Mouse (Mus musculus): Measurements from ENCODE around the gene Pmf1.

DNA sequence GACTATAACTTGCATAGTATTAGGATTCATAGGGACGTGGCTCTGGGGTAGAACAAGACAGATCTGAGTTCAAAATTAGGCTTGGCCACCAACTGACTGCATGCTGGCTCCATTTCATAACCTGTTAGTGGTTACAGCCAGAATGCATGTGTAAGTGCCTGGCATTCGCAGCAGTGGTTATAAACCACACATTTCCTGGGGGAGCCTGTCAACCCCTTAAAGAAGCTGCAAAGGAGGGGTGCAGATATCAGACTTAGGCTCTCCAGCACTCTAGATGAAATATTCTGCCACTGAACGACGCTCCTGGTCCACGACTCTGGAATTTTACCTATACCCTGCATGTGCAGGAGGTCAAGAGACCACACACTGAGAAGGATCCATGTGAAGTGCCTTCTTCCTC is 42.1 kb upstream of the Pmf1 start:
- TF ChIP-seq POLR2A (IDR thresholded peaks at IDR 0.05; ENCODE audit: extremely low read depth, insufficient read depth, low read length) (no peak), CTCF (IDR thresholded peaks at IDR 0.05; ENCODE audit: extremely low read depth, insufficient read depth, low read length) (no peak)

Measured in cortical plate, adult 2 months (tissue).